Mouse (Mus musculus) frontal cortex, adult (tissue): ENCODE data around the gene Spsb1.

Experiments used
- ATAC-seq: cut with Nextera tagmentation; 2 replicates; pipeline ENCODE4 v1.9.2; 2017; ENCODE audit warnings: mild to moderate bottlenecking, moderate library complexity, mixed read lengths; ENCODE audit not compliant: low TSS enrichment

Gene Spsb1

GRCm38 (mm10) chr4:149857688-149858087 lies 97.2 kb downstream of the Spsb1 start:
- ATAC-seq = no peak

- no peak for ATAC-seq
Observed at GRCm38 (mm10) chr4:149855892-149856807, 98.7 kb downstream of the Spsb1 start.

- ATAC-seq = no peak
Observed at GRCm38 (mm10) chr4:149855180-149855891, 99.5 kb downstream of the Spsb1 start.

GRCm38 (mm10) chr4:149854770-149855169 lies 100.1 kb downstream of the Spsb1 start:
- no peak for ATAC-seq

- ATAC-seq = peak; percentile 48; the same call in 1 of the 2 replicates
Observed at GRCm38 (mm10) chr4:149854301-149854708, 100.5 kb downstream of the Spsb1 start.

- ATAC-seq = no peak
Observed at GRCm38 (mm10) chr4:149853698-149854284, 101.1 kb downstream of the Spsb1 start.

- ATAC-seq = no peak
Observed at GRCm38 (mm10) chr4:149851554-149851953, 103.3 kb downstream of the Spsb1 start.

- ATAC-seq = peak; percentile 7; the same call in 1 of the 2 replicates
Observed at GRCm38 (mm10) chr4:149850674-149851073, 104.2 kb downstream of the Spsb1 start.

GRCm38 (mm10) chr4:149850045-149850444 lies 104.8 kb downstream of the Spsb1 start:
- ATAC-seq = no peak

GRCm38 (mm10) chr4:149849035-149849434 lies 105.8 kb downstream of the Spsb1 start:
- ATAC-seq = no peak

GRCm38 (mm10) chr4:149846861-149847631 lies 107.8 kb downstream of the Spsb1 start:
- 0 out of 2 replicates have a peak, but pooled peaks have one; percentile 31 for ATAC-seq
